Mouse (Mus musculus) testis, postnatal 14 days (tissue): ENCODE measurements around the gene Mtnr1a.
A peak's percentile ranks its signal among the peaks of the same experiment; 100 is the strongest.
"Not testable (repeated sequence)": the region's sequence is repeated elsewhere in the genome, so short reads cannot be mapped to it uniquely, and the experiment has no call there.

Experiments used
- DNase-seq: peaks from one replicate; pipeline ENCODE4 v3.0.0; 2021; ENCODE audit warnings: low spot score

Gene Mtnr1a

GRCm38 (mm10) chr8:45068759-45069386 is at the start of gene Mtnr1a:
TSS of gene Mtnr1a (plus strand) at chr8:45069137.
- DNase-seq = peak; percentile 81

DNA sequence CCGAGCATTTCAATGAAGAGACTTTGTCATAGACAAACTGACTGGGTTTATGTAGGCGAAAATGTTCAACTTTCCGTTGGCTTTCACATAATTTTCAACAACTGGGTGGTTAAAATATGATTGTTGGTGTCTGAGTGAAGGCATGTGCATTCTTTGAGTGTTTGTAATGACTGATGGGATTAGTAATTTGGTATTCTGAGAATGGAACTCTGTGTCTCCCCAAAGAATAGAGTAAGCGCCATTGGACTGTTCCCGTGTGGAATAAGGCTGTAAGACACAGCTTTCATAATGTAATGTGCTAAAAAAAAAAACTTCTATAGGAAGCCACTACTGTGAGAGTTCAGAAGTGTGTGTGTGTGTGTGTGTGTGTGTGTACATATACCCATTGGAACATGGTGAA is 49.7 kb upstream of the Mtnr1a start:
- no peak for DNase-seq

DNA sequence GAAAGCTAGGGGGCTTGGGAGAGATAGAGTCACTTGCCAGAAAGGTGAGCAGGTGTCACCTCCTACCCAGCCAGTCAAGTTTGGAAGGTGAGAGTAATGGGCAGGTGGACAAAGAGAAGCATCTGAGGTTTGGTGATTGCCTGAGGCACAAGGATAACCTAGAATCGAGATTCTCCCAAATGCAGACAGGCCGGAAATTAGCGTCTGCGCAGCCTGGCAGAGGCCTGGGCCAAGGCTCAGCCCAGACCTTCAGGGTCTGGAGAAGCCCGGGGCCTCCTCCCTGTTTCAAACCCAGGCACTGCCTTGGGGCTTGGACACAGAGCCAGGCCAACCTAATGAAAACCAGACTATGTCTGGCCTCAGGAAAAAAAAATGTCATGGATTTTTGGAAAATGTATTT is 47.8 kb upstream of the Mtnr1a start:
- DNase-seq = no peak

- no peak for DNase-seq
Measured at GRCm38 (mm10) chr8:45021911-45022665, 46.8 kb upstream of the Mtnr1a start.

GRCm38 (mm10) chr8:45028081-45028497 is 40.8 kb upstream of the Mtnr1a start:
- no peak for DNase-seq

GRCm38 (mm10) chr8:45038350-45038749 is 30.6 kb upstream of the Mtnr1a start:
- DNase-seq = no peak

DNA sequence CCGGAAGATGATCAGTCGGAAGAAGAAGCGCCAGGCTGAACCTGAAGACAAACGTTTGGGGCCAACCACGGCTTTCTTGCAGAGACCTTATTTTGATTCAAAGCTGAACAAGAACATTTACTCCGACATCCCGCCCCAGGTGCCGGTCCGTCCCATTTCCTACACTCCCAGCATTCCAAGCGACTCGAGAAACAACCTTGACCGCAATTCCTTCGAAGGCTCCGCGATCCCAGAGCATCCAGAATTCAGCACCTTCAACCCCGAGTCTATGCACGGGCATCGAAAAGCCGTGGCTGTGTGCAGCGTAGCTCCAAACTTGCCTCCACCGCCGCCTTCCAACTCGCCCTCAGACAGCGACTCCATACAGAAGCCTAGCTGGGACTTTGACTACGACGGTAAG is 24.8 kb upstream of the Mtnr1a start:
- DNase-seq = no peak

DNA sequence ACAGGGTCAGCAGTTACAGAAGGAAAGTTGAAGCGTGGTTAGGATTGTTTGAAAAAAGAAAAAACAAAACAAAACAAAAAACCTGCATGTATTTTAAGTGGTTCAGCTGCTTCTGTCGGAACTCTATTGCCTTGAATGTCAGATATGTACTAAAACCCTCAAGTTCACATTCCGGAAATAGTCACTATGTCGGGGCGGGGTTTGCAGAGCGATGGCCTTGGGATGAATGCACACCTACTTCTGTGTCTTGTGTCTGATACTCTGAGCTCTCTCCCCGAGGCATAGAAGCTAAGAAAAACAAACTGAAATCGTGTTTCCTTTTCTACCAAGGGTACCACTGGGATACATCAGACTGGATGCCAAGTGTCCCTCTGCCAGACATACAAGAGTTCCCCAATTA is 18.5 kb upstream of the Mtnr1a start:
- DNase-seq = no peak

- no peak for DNase-seq
Measured at GRCm38 (mm10) chr8:45051236-45051635, 17.7 kb upstream of the Mtnr1a start.

GRCm38 (mm10) chr8:45052205-45052604 is 16.7 kb upstream of the Mtnr1a start:
- no peak for DNase-seq

DNA sequence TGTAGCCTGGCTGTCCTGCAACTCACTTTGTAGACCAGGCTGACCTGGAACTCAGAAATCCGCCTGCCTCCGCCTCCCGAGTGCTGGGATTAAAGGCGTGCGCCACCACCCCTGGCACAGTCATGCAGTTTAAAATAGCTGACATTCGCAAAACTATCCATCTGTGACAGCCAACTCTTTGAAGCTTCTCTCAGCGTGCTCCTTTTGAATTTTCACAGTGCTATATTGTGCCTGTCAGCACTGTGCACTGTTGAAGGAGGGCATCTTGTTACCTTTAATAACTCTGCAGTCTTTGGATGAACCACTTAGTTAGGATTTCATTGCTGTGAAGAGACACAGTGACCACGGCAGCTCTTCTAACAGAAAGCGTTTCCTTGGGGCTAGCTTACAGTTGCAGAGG is 16.3 kb upstream of the Mtnr1a start:
- no peak for DNase-seq

DNA sequence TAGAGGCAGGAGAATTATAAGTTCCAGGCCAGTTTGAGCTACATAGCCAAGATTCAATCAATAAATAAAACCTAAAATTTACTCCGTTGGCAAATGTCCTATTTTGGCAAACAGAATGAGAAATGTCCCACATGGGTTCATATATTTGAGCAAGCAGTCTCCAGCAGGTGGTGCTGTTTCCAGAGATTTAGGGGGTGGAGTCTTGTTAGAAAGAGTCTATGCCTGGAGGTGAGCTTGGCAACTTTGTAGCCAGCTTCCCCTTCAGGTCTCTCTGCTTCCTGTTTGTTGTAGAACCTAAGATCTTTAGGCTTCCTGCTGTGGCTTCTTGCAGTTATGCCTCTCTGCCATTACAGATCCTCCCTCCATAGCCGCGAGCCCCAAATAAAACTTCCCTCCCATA is 13.4 kb upstream of the Mtnr1a start:
- DNase-seq = peak; percentile 54

DNA sequence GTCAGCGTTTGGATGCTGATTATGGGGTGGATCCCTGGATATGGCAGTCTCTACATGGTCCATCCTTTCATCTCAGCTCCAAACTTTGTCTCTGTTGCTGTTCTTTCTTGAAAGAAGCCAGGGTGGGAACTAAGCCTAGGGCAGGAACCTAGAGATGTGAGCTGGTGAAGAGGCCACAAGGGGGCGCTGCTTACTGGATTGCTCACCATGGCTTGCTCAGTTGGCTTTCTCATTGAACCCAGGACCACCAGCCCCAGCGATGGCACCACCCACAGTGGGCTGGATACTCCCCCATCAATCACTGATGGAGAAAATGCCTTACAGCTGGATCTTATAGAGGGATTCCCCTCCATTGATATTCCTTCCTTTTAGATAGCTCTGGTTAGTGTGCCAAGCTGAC is 12.1 kb upstream of the Mtnr1a start:
- no peak for DNase-seq

GRCm38 (mm10) chr8:45060083-45060482 is 8.9 kb upstream of the Mtnr1a start:
- no peak for DNase-seq

DNA sequence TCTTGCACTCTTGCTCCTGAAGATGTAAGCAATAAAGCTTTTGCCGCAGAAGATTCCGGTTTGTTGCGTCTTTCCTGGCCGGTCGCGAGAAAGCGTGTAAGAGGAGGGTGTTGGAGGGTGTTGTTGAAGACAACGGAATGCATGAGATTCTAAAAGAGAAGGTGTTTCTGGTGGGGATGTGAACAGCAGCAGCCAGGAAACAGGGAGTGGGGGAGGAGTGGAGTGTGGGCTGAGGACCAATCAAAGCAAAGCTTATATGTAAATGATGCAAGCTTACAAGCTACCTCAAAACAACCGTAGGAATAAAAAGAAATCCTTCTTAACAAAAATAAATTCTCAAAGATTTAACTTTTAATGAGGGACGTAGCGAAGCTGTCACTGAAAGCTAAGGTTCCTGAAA is 6.6 kb upstream of the Mtnr1a start:
- no peak for DNase-seq

DNA sequence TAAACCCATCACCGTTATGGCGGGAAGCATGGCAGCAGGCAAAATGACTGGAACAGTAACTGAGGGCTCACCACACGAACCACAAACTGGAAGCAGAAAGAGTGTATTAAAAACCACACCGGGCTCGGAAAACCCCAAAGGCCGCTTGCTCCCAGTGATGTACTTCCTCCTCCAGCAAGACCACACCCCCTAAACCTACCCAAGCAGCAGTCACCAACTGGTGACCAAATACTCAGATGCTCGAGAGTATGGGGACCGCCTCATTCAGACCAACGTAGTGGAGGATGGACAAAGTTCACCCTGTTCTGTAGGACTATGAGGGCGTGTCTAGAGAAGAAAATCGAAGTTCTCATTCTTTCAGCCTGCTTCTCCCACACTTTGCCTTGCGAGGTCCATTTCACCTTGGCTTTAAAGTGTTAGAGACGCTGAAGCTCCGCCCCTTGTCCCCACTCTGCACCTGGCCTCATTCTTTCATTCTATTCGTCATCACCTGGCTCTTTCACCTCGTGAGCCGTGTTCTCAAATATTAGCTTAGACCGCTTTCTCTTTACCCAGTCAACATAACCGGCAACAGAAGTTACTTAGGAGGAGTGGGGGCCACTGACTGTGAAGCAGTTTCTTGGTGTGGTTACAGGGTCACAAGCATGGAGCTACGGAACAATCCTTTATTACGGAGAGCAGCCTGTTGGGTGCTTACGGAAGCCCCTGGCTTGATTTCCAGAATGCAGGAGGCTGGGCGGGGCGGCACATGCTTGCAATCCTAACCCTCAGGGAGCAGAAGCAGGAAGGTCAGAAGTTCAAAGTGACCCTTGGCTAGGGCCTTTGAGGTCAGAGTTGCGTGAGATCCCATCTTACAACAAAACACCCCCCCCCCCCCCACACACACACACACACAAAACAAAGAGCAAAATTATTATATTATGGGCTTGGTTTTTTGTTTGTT is 5.7 kb upstream of the Mtnr1a start:
- no peak for DNase-seq

GRCm38 (mm10) chr8:45064197-45064869 is 4.6 kb upstream of the Mtnr1a start:
- DNase-seq = no peak

DNA sequence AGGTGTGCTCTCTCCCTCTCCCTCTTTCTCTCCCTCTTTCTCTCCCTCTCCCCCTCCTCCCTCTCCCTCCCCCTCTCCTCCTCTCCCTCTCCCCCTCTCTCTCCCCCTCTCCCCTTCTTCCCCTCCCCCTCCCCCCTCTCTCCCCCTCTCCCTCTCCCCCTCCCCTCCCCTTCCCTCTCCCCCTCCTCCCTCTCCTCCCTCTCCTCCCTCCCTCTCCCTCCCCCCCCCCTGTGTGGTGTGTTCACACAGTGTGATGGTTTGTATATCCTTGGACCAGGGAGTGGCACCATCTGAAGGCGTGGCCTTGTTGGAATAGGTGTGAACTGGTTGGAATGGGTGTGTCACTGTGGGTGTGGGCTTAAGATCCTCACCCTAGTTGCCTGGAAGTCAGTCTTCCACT is 3.5 kb upstream of the Mtnr1a start:
- not testable (repeated sequence) for DNase-seq

DNA sequence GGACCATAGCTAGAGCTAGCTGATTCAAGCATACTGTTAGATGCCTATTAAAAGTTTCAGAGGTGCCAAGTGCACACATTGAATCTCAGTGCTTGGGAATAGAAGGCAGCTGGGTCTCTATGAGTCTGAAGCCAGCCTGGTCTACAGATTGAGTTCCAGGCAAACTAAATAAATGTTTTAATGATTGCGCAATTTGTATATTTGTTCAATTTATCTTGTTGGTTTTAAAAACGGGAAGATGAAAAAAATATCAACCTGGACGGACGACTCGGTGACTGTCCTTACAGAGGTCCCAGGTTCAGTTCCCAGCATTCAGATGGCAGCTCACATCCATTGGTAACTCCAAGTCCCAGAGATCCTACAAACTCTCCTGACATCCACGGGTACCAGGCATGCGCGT is 2.0 kb downstream of the Mtnr1a start:
- DNase-seq = no peak

DNA sequence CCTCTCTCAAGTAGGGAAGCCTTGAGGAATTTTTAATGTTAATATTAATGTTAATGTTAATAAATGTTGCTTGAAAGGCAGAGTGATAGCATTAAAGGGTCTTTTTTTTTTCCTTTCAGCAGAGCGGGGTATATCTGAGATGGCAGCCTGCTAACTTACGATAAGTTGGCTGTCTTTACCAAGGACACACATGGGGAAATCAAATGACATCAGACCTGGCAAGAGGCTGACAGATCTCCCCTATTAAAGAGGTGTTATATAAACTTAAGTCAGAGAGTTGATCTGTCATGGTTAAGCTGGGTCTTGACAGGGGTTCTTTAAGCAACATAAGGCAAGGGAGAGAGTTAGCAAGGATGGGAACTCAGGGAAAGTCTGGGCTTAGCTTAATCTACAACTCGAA is 11.9 kb downstream of the Mtnr1a start:
- DNase-seq = no peak

DNA sequence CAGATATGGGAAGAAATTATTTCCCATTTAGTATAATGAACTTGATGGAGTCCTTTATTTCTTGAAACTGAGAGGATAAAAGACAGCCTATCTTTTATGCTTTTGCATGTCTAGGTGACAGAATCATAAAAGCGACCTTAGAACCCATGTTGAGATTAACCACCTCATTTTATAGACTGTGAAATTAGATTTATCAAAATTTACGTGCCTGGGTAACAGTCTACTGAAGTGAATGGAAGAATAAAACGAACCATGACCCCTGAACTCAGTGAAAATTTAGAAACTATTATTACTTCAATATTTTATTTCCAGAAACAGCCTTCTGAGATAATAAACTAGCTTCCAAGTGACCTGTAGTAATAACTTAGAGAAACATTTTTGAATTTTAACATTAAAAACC is 24.7 kb downstream of the Mtnr1a start:
- no peak for DNase-seq

DNA sequence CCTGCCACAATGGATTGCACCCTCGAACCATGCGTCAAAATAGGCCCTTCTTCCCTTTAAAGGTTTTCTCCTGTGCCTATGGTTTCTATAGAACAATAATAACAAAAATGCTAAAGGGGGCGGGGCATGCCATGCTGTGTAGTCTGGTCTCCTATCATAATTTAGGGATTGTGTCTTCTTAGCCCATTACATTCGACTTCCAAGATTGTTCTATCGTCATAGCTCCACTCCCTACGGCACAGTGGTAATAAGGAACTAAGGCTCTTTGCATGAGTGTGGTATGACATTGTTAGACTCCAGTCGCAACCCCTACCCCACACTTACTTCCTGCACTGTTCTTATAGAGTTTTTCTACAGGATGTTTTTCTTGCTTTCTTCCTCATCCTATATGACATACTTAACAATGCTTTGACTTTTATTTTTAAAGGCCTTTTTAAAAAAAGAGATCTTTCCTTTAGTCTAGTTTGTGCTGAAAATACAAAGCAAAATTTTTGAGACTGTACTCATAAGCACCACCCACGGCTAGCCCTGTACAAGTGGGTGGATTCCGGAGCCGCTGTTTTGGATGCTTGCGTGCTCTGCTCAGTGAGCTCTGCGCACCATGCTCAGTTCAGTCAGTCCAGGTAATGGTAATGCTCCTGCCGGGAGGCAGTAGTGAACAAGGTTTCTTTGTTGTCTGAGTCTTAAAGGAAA is 40.6 kb downstream of the Mtnr1a start:
- no peak for DNase-seq
